Mouse (Mus musculus) megakaryocyte progenitor cell, adult 5-6 weeks (primary cell): ENCODE results near the gene Mapkbp1. TPM values are rescaled to one million over a fixed set of nuclear protein-coding genes. Genes with fewer than 3 reads are reported as not detected.
A peak's percentile ranks its signal among the peaks of the same experiment; 100 is the strongest.

ENCODE experiments used
- ATAC-seq: replicated peaks from 2 replicates; pipeline ENCODE4 v1.8.0; 2016; ENCODE audit warnings: mild to moderate bottlenecking, moderate TSS enrichment, inconsistent platforms; ENCODE audit not compliant: poor library complexity
- total RNA-seq, 2 experiments: library from RNA; stranded (forward) in 1 of 2; stranded (reverse) in 1 of 2; fragments of 157-497, 149-512 nt in 1 of 2; fragments of 200-1000 nt in 1 of 2; gene quantifications; 2 replicates each; pipeline versions ENCODE4 v1.2.3 to v1.2.4; 2015 to 2017

The Mapkbp1 gene
- total RNA-seq (2015) (3.2 and 4.0 TPM in 2 replicates), total RNA-seq (2017) (2.3 and 5.7 TPM in 2 replicates)

- ATAC-seq, result no peak
These were observed at the start of gene Mapkbp1 for GRCm38 (mm10) chr2:119972537-119972879. Mapkbp1 (plus strand) TSS chr2:119972699.

DNA sequence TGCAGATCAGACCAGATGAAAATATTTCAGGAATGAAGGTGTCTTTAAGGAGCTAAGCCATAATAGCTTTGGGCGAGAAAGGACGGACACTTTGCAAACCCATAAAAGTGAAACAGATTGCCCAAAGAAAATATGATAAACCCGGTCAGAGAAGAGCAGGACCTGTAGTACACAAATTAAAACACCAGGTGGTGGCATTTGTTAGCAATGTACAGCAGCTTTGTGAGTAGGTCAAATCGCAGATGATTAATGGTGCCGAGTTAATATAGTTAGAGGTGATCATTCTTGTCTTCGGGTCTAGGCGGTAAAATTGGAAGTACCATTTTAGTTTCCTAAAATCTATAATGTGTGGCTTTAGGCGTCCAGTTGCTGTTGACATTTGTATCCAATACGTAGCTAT, 1.9 kb upstream of the Mapkbp1 start:
- peak; percentile 60 for ATAC-seq

- ATAC-seq, result no peak
These were observed 1.2 kb upstream of the Mapkbp1 start for GRCm38 (mm10) chr2:119971316-119971715.

DNA sequence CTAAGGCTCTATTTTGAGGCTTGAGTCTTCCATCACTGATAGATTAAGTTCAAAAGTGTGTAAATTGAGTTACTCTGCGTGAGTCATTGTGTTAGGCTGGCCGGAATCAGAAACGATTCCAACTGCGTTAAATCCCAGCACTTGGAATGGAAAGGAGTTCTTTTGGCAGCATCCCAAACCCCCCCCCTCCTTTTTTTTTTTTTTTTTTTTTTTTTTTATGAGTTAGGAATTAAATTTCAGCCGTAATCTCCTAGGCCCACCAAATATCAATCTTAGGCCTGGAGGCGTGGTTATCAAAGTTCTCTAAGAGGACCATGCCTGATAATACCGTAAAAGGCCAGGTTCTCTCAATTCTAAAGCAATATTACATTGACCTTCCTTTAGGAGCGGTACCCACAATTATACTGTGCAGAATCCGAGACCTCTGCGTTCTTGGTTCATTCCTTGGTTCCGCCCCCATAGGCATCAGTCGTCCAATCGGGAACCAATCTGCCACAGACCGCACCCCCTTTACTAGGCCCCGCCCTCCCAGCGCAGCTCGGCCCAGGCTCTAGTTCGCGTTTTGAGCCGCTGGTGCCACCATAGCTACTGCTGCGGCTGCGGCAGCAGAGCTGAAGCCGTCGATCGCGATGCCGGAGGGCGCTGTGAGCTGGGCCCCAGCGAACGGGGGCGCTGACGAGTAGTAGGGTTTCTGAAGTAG, 512 bp upstream of the Mapkbp1 start:
- ATAC-seq, result peak; percentile 98

DNA sequence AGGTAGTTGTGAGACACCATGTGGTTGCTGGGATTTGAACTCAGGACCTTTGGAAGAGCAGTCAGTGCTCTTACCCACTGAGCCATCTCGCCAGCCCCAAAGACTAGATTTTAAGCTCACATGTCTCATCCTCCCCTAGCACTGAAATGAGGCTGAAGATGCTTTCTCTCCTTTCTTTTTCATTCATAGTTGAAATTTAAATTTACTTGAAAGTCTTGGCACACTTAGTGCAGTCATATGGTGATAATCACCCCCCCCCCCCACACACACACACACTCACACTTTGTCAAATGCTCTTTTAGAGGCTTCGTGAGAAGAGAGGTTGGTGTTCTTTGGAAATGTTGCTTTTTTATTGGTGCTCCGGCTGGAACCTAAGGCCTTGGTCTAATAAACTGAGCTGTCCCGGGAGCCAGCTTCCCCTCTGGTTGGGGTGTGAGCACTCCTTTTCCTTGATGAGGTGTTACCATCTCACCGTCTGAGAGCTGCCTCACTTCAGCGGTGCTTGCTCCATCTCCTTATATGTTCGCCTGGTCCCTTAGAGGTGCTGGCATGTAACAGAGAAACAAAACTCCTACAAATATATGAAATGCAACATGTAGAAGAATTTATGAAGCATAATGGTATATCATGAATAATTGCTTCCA, 8.0 kb downstream of the Mapkbp1 start:
- no peak for ATAC-seq

DNA sequence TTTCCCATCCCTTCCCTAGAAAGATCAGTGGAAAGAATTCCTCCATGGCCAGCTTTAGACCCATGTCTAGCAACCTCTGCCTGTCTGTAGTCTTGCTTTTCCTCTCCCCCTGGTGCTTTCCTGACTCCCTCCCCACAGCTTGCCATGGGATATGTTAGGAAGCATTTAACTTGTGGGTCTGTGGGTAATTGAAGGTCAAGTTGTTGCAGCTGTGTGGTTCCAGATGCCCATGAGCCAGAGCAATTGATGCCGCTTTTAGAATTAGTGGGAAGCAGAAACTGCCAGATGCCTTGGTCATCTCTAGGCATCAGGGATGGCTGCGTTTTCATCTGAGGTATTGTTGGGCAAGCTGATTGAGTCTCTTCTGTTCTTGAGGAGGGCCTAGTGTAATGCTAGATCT, 9.1 kb downstream of the Mapkbp1 start:
- ATAC-seq, result no peak

- ATAC-seq, result no peak
These were observed 13.4 kb downstream of the Mapkbp1 start for GRCm38 (mm10) chr2:119985871-119986270.

DNA sequence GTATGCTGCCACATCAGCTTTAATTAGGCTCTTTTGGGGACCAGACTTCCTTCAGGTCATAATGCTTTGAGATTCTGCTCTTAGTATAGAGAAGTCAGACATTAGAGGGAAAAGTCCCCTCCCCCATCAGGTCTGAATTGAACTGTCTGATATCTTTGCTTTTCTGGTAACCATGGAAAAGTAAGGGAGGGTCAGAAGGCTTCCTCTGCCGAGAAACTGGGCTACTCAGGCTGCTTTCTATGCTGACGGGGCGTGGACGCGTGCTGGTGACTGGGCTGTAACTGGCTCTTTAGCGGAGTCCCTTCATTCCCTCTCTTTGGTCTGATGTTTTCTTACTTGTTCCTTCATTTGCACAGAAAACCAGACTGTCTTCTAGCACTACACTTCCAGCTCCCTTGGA, 13.9 kb downstream of the Mapkbp1 start:
- peak; percentile 34 for ATAC-seq

- ATAC-seq, result no peak
These were observed 14.9 kb downstream of the Mapkbp1 start for GRCm38 (mm10) chr2:119987441-119987840.

GRCm38 (mm10) chr2:119988952-119989351, 16.5 kb downstream of the Mapkbp1 start:
- peak; percentile 37 for ATAC-seq

DNA sequence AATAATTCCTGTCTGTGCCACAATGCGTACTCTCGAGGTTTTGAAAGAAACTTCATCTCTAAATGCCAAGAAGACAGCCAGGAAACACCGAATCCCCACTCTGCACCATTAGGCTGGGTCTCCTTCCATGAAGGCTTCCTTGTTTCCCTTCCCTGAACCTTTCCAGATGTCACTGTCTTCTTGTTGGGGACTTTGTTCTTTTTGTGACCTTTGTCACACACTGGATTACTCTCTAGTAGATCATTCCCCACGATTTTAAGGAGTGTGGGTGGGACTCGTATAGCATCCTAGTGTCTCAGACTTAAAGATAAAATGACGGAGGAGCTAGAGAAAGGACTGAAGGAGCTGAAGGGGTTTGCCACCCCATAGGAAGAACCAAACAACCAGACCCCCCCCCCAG, 18.4 kb downstream of the Mapkbp1 start:
- no peak for ATAC-seq

DNA sequence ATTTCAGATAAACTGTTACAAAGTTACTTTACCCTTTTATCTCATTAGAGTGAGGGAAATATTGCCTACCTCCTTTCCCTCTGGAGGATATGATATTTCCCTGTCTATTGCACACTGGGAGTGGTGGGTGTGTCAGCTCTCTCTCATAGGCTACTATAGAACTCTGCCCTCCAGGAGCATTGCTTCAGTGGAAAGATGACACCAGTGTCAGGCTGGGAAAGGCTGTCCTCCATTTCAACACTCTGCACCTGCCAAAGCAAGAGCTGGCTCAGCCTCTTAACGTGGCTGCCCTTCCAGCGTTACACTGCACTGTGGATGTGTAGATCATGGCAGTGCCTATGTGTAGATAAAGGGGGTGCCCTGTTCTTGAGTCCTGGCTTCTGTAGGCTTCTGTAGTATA, 19.9 kb downstream of the Mapkbp1 start:
- no peak for ATAC-seq

- ATAC-seq, result no peak
These were observed 21.0 kb downstream of the Mapkbp1 start for GRCm38 (mm10) chr2:119993515-119993914.

GRCm38 (mm10) chr2:119994839-119995238, 22.3 kb downstream of the Mapkbp1 start:
- ATAC-seq, result no peak

GRCm38 (mm10) chr2:119995391-119996281, 23.1 kb downstream of the Mapkbp1 start:
- peak; percentile 84 for ATAC-seq

DNA sequence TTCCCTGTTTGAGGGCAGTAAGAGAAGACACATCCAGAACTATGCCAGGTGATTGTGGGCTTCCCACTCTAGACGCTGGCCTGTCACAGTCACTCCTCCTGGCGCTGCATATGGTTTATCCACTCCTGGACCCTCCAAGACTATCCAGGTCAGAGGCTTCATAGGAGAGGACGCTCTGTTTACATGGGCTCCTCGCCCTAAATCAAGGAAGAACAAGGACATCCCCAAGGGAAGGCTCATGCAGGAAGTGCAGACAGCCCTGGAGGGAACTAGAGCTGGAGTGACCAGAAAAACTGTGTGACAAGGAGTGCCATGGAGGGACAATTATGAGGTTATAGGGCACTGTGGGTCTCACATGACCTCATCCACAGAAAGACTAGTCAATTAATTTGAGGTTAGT, 24.9 kb downstream of the Mapkbp1 start:
- no peak for ATAC-seq

DNA sequence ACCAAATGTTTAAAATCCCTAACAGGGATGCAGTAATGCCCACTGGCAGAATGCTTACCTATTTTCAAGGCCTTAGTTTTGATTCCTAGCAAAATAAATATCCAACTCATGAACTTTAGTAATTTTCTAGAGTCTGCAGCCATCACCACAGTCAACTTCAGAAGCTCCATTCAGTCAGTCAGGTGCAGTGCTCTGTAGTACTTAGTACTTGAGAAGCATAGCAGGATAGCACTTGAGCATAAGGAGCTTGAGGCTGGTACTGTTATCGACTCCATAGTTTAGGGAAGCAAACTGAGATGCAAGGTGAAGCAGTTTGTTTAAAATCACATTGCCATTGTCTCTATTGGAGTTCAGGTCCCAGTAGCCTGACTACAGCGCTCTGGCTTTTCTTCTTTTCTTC, 27.2 kb downstream of the Mapkbp1 start:
- ATAC-seq, result no peak

DNA sequence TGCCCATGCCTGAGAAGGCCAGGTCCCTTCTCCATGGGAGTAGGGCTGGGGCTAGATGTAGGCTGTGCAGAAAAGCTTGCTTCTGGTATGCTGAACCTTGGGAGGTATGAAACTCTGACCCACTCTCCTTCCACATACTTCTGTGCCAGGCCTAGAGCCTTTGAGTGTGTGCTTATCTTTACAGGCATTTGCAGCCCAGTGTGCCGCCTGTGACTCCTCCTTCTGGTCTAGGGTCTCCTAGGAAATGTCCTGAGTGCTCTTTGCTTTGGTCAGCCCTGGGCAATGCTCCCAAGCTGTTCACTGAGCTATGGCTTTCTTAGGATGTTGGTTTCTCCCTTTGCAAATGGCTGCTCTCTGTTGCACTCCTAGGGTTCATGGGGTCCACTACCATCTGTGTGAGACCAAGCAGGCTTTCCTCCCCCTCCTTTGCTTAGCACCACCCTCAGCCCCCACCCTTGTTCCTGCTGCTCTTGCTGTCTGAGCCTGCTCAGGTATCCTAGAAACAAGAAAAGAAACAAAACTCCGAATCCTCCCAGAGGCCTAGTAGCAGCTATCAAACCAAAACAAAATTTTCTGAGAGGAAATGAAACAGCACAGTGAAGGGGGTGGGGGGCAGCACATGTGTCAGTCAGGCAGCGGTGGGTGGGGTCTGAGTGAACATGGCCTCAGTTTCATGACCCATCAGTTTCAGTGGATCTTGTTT, 28.5 kb downstream of the Mapkbp1 start:
- ATAC-seq, result peak; percentile 44

- no peak for ATAC-seq
These were observed 29.5 kb downstream of the Mapkbp1 start for GRCm38 (mm10) chr2:120001956-120002355.

- no peak for ATAC-seq
These were observed 31.5 kb downstream of the Mapkbp1 start for GRCm38 (mm10) chr2:120003970-120004369.

- ATAC-seq, result no peak
These were observed 34.2 kb downstream of the Mapkbp1 start for GRCm38 (mm10) chr2:120006696-120007095.
